Mouse (Mus musculus) testis, adult 2 months (tissue): Measurements from ENCODE around the gene Kdm6b.

Source experiments
- CTCF ChIP-seq: fragments of 200-500 bp; IDR thresholded peaks from 2 replicates; pipeline ENCODE4 v1.5.1; 2012; ENCODE audit warnings: low read depth, mild to moderate bottlenecking, inconsistent platforms, low read length, moderate library complexity; ENCODE audit not compliant: control insufficient read depth, insufficient read depth, insufficient replicate concordance
- POLR2A ChIP-seq: fragments of 200-500 bp; IDR thresholded peaks from 2 replicates; pipeline ENCODE4 v1.6.1; 2012; ENCODE audit warnings: low read depth, mild to moderate bottlenecking, inconsistent platforms, low read length, moderate library complexity; ENCODE audit not compliant: control insufficient read depth

- TF ChIP-seq CTCF, result no peak
- TF ChIP-seq POLR2A, result no peak
Measured at GRCm38 (mm10) chr11:69368356-69369214, 44.9 kb downstream of the Kdm6b start.
